Mouse (Mus musculus) kidney, embryonic 15.5 days (tissue): ENCODE results near the gene Dcaf4. TPM values are rescaled to one million over a fixed set of nuclear protein-coding genes. Genes with fewer than 3 reads are reported as not detected.

Experiments
- ATAC-seq: fragments of 200-750 bp; cut with Nextera tagmentation; replicated peaks from 2 replicates; pipeline ENCODE4 v1.8.0; 2017; ENCODE audit warnings: moderate TSS enrichment; ENCODE audit not compliant: low FRiP score
- H3K27ac ChIP-seq: fragments of 300-500 bp; sonication (generic); 2 replicates; pipeline ENCODE4 v1.5.1; 2015; ENCODE audit warnings: mild to moderate bottlenecking, inconsistent platforms
- H3K27me3 ChIP-seq: fragments of 300-500 bp; sonication (generic); 2 replicates; pipeline ENCODE4 v1.6.1; 2015; ENCODE audit warnings: inconsistent platforms
- H3K36me3 ChIP-seq: fragments of 300-500 bp; sonication (generic); 2 replicates; pipeline ENCODE4 v1.6.1; 2015; ENCODE audit warnings: inconsistent platforms
- H3K4me1 ChIP-seq: fragments of 300-500 bp; sonication (generic); 2 replicates; pipeline ENCODE4 v1.6.1; 2015; ENCODE audit warnings: inconsistent platforms
- H3K4me2 ChIP-seq: fragments of 300-500 bp; sonication (generic); 2 replicates; pipeline ENCODE4 v1.6.1; 2015; ENCODE audit warnings: moderate library complexity, mild to moderate bottlenecking, inconsistent platforms
- H3K4me3 ChIP-seq: fragments of 300-500 bp; sonication (generic); replicated peaks from 2 replicates; pipeline ENCODE4 v1.5.1; 2015; ENCODE audit warnings: mild to moderate bottlenecking, inconsistent platforms
- H3K9ac ChIP-seq: fragments of 300-500 bp; sonication (generic); 2 replicates; pipeline ENCODE4 v1.6.1; 2015; ENCODE audit warnings: mild to moderate bottlenecking, inconsistent platforms
- H3K9me3 ChIP-seq: fragments of 300-500 bp; sonication (generic); replicated peaks from 2 replicates; pipeline ENCODE4 v1.6.1; 2016; ENCODE audit warnings: inconsistent platforms
- WGBS: fragments of 180-500 bp; shearing (Covaris S2); methylation state at CpG from one replicate; pipeline ENCODE4 v1.1.7; 2015; ENCODE audit warnings: mixed read lengths; 5-methylcytosine and 5-hydroxymethylcytosine counted together
- polyA plus RNA-seq: library from polyadenylated mRNA; unstranded; fragments of >200 nt; fragmentation: Nextera tagmentation; extraction: Ambion mirVana; gene quantifications from 2 replicates; pipeline ENCODE4 v1.2.1, GENCODE M21; 2015

The Dcaf4 gene
- polyA plus RNA-seq, 1 experiment from 2014 or later, result 30.8 TPM

DNA sequence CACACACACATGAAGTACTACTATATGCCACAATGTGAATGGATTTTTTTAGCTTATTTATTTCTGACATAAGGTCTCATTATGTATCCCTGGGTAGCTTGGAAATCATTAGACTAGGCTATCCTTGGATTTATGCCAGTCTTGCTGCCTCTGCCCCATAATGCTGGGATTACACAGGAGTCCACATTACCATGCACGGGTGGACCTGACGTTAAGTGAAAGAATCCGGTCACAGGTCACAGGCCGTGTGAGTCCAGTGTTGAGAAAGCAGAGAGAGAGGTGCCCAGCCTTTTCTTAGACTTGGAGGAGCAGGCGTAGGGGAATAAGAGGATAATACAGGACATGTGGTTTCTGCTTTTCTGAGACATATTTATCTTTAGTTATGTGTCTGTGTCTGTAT, 21.0 kb upstream of the Dcaf4 start:
- no peaks in the 10 kb centered on the region for H3K9me3 ChIP-seq
- WGBS, result 45% methylated on average over 5 of the region's 5 CpGs
- ATAC-seq, result no peak
- H3K27ac ChIP-seq, result no peak overlapping the region
- no peaks in the 10 kb centered on the region for H3K36me3 ChIP-seq
- peaks cover 18% of the 10 kb centered on the region for H3K4me1 ChIP-seq
- H3K9ac ChIP-seq, result no peak overlapping the region
- no peak overlapping the region for H3K4me2 ChIP-seq
- H3K4me3 ChIP-seq, result no peak overlapping the region
- H3K27me3 ChIP-seq, result no peaks in the 10 kb centered on the region

DNA sequence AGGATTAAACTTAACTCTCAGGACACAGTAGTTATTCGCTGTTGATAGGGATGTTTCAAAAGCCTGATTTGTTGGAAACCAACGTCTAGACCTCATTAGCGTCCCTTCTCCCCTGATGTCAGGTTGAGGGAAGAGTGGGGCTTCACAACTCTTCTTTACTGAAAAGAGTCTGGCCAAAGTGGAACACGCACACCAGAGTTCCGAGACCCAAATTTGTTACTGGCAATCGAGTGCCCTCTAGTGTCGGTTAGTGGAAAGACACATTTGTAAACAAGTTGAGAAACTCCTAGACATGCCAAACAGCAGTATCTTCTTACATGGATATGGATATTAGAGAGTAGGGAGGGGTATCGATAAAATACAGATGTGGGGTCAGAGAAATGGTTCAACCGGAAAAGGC, 18.1 kb upstream of the Dcaf4 start:
- no peak overlapping the region for H3K27ac ChIP-seq
- no peaks in the 10 kb centered on the region for H3K27me3 ChIP-seq
- H3K36me3 ChIP-seq, result no peaks in the 10 kb centered on the region
- H3K4me2 ChIP-seq, result no peak overlapping the region
- peaks cover 9% of the 10 kb centered on the region for H3K4me1 ChIP-seq
- H3K4me3 ChIP-seq, result no peak overlapping the region
- H3K9ac ChIP-seq, result no peak overlapping the region
- ATAC-seq, result no peak
- 5% methylated on average over 9 of the region's 9 CpGs for WGBS
- no peaks in the 10 kb centered on the region for H3K9me3 ChIP-seq

DNA sequence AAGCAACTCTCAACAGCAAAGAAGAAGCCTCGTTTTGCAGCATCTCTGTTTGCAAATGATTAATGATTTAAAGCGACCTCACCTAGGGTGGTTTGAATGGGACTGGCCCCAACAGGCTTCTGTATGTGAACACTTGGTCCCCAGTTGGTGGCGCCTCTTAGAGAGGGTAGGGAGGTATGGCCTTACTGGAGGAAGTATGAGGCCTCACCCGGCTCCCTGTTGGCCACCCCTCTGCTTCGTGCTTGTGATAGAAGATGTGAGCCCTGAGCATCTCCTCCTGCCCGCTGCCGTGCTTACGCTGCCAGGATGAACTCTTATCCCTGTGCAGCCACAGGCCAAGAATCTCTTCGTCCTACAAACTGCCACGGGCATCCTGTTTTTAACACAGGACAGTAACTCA, 13.7 kb upstream of the Dcaf4 start:
- Histone ChIP-seq H3K4me3 (no peak overlapping the region), H3K36me3 (no peaks in the 10 kb centered on the region), H3K9ac (no peak overlapping the region), H3K27me3 (no peaks in the 10 kb centered on the region), H3K9me3 (no peaks in the 10 kb centered on the region), H3K27ac (no peak overlapping the region), H3K4me2 (no peak overlapping the region), H3K4me1 (no peaks in the 10 kb centered on the region)
- no peak for ATAC-seq
- 76% methylated on average over 10 of the region's 10 CpGs for WGBS

DNA sequence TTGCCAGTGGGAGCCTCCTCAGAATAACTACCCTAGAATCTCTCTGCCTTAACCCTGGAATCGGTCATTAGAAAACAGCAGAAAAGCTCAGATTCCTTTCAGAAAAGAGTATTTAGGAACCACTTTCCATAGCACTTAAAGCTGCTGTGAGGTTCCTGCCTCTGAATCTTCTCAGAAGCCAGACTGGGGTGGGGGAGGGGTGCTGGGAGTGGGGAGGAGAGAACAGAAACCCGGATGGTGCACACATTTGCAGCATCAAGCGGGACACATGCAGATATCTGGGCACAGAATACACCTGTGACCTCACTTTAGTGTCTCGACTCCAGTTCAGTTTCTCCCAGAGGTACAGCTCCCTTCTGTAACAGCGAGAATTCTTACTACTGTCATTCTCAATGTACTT, 9.7 kb upstream of the Dcaf4 start:
- H3K27ac ChIP-seq, result no peak overlapping the region
- no peak overlapping the region for H3K4me2 ChIP-seq
- no peaks in the 10 kb centered on the region for H3K36me3 ChIP-seq
- peaks cover 11% of the 10 kb centered on the region for H3K4me1 ChIP-seq
- no peaks in the 10 kb centered on the region for H3K9me3 ChIP-seq
- 75% methylated on average over 5 of the region's 5 CpGs for WGBS
- no peaks in the 10 kb centered on the region for H3K27me3 ChIP-seq
- no peak for ATAC-seq
- no peak overlapping the region for H3K4me3 ChIP-seq
- H3K9ac ChIP-seq, result no peak overlapping the region

DNA sequence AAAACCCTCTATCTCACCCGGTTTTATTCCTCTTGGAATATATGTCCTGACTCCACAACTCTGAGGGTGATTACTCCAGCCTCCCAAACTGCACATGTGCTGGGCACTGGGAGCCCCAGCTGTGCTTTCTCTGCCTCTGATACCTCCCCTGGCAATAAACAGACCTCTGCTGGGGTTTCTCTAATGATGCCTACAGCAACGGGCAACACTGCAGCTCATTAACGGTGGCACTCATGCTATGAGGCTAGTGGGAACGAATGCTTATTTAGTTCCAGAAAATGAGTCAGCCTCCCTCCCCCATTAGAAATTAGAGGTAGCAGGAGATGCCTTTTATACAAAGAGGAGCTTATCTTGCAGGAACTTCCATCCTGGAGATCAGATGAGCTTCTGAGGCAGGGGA, 7.5 kb upstream of the Dcaf4 start:
- H3K9me3 ChIP-seq, result no peaks in the 10 kb centered on the region
- 19% methylated on average over 4 of the region's 4 CpGs for WGBS
- no peak for ATAC-seq
- H3K27me3 ChIP-seq, result no peaks in the 10 kb centered on the region
- no peak overlapping the region for H3K27ac ChIP-seq
- no peak overlapping the region for H3K9ac ChIP-seq
- no peak overlapping the region for H3K4me2 ChIP-seq
- no peak overlapping the region for H3K4me3 ChIP-seq
- peaks cover 11% of the 10 kb centered on the region for H3K4me1 ChIP-seq
- no peaks in the 10 kb centered on the region for H3K36me3 ChIP-seq

DNA sequence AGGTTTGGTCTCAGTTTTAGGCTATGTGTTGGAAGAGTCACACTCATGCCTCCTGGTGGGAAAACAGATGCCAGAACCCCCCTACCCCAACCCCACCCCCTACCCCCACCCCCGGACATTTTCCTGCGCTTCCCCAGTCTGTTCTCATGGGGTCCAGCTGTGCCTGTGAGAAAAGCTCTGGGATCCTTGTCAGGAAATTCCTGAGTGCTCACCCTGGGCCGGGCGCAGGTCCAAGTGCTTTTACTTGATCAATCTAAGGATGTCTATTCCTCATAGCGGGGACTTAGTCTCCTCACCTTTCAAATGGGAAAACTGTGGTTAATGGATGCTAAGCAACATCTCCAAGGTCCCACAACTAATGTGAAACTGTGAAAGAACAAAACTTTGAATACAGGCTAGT, 7.1 kb upstream of the Dcaf4 start:
- WGBS, result 27% methylated on average over 5 of the region's 5 CpGs
- Histone ChIP-seq H3K27me3 (no peaks in the 10 kb centered on the region), H3K4me1 (peaks cover 11% of the 10 kb centered on the region), H3K9me3 (no peaks in the 10 kb centered on the region), H3K36me3 (no peaks in the 10 kb centered on the region), H3K27ac (no peak overlapping the region), H3K4me2 (no peak overlapping the region), H3K9ac (no peak overlapping the region), H3K4me3 (no peak overlapping the region)
- ATAC-seq, result no peak

- Histone ChIP-seq H3K4me2 (no peak overlapping the region), H3K4me3 (no peak overlapping the region), H3K27ac (no peak overlapping the region), H3K27me3 (no peaks in the 10 kb centered on the region), H3K9me3 (no peaks in the 10 kb centered on the region), H3K4me1 (peaks cover 11% of the 10 kb centered on the region), H3K36me3 (no peaks in the 10 kb centered on the region), H3K9ac (no peak overlapping the region)
- ATAC-seq, result no peak
- 61% methylated on average over 4 of the region's 4 CpGs for WGBS
Measured at GRCm38 (mm10) chr12:83514216-83514615, 6.0 kb upstream of the Dcaf4 start.

DNA sequence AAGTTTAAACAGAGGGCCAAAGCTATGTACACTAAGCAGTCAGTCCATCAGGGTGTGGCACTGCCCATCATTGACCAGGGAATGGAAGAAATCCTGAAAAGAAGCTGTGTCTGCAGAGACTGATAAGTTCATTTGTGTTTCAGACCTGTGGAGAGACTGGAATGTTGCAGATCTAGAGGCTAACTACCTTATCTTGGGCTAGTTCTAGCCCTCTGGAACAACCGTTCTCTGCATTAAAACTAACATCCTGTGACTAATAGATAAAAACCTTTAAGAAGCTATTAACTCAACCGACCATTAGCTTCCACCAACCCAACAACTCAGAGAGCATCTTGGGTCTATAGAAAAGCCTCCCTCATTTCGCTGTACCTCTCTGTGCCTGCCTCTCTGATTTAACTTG, 2.7 kb upstream of the Dcaf4 start:
- H3K9me3 ChIP-seq, result no peaks in the 10 kb centered on the region
- no peak overlapping the region for H3K27ac ChIP-seq
- H3K4me3 ChIP-seq, result no peak overlapping the region
- peaks cover 24% of the 10 kb centered on the region for H3K4me1 ChIP-seq
- no peaks in the 10 kb centered on the region for H3K27me3 ChIP-seq
- ATAC-seq, result no peak
- no peak overlapping the region for H3K9ac ChIP-seq
- no peak overlapping the region for H3K4me2 ChIP-seq
- no peaks in the 10 kb centered on the region for H3K36me3 ChIP-seq
- 74% methylated on average over 3 of the region's 3 CpGs for WGBS

DNA sequence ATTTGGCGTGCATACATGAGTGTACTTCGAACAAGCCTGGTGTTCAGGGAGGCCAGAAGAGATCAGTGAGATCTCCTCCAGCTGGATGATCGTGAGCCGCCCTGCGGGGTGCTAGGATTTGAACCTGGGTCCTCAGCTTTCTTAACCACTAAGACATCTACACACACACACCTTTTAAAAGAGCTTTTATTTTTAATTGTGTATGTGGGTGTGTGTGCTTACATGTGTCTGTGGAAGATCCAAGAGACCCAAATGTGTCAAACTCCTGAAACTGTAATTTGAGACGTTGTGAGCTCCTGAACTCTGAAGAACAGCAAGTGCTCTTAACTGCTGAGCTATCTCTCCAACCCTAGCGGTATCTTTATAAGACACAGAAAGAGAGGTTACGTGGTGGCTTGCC, 817 bp downstream of the Dcaf4 start:
- ATAC-seq, result no peak
- Histone ChIP-seq H3K9me3 (no peaks in the 10 kb centered on the region), H3K4me1 (peaks cover 19% of the 10 kb centered on the region)

GRCm38 (mm10) chr12:83523056-83523455, 2.8 kb downstream of the Dcaf4 start:
- H3K27me3 ChIP-seq, result no peaks in the 10 kb centered on the region
- no peak overlapping the region for H3K27ac ChIP-seq
- H3K9ac ChIP-seq, result no peak overlapping the region
- 86% methylated on average over 6 of the region's 6 CpGs for WGBS
- ATAC-seq, result no peak
- peaks cover 19% of the 10 kb centered on the region for H3K4me1 ChIP-seq
- H3K9me3 ChIP-seq, result no peaks in the 10 kb centered on the region
- no peak overlapping the region for H3K4me2 ChIP-seq
- no peak overlapping the region for H3K4me3 ChIP-seq
- peaks cover 6% of the 10 kb centered on the region; the same call in 1 of the 2 replicates for H3K36me3 ChIP-seq

More for the DNA sequence above, 817 bp downstream of the Dcaf4 start:
- no peaks in the 10 kb centered on the region for H3K27me3 ChIP-seq
- H3K36me3 ChIP-seq, result no peaks in the 10 kb centered on the region
- peak overlapping the region; percentile 79 for H3K4me3 ChIP-seq
- H3K27ac ChIP-seq, result peak overlapping the region; percentile 80; the same call in 1 of the 2 replicates
- H3K4me2 ChIP-seq, result peak overlapping the region; percentile 66
- WGBS, result 49% methylated on average over 8 of the region's 8 CpGs
- H3K9ac ChIP-seq, result peak overlapping the region; percentile 63; the same call in 1 of the 2 replicates

- no peak overlapping the region for H3K9ac ChIP-seq
- 63% methylated on average over 4 of the region's 4 CpGs for WGBS
- no peak overlapping the region for H3K4me2 ChIP-seq
- peaks cover 19% of the 10 kb centered on the region for H3K4me1 ChIP-seq
- H3K4me3 ChIP-seq, result no peak overlapping the region
- peaks cover 6% of the 10 kb centered on the region; the same call in 1 of the 2 replicates for H3K36me3 ChIP-seq
- H3K27me3 ChIP-seq, result no peaks in the 10 kb centered on the region
- ATAC-seq, result no peak
- H3K9me3 ChIP-seq, result no peaks in the 10 kb centered on the region
- H3K27ac ChIP-seq, result no peak overlapping the region
Measured at GRCm38 (mm10) chr12:83523892-83524291, 3.6 kb downstream of the Dcaf4 start.

DNA sequence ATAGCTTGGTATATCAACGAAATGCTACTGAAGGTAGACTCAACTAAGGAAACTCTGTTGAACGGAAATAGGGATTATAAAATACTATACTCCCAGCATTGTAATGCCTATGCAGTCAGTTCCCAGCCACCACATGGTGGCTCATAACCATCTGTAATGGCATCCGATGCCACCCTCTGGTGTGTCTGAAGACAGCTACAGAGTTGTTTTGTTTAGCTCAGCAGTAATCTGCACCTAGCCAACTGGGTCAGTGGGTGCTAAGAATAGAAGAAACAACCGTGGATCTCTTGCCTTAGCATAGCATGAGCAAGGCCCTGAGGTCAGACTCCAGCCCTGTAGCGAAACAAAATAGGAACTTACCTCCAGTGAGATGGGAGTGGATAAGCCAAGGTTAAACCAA, 4.1 kb downstream of the Dcaf4 start:
- 76% methylated on average over 5 of the region's 5 CpGs for WGBS
- no peak for ATAC-seq

GRCm38 (mm10) chr12:83525822-83526544, 5.7 kb downstream of the Dcaf4 start:
- H3K27ac ChIP-seq, result no peak overlapping the region
- peaks cover 16% of the 10 kb centered on the region; the same call in 1 of the 2 replicates for H3K36me3 ChIP-seq
- no peaks in the 10 kb centered on the region for H3K9me3 ChIP-seq
- H3K4me1 ChIP-seq, result peaks cover 17% of the 10 kb centered on the region
- WGBS, result 80% methylated on average over 18 of the region's 18 CpGs
- H3K27me3 ChIP-seq, result no peaks in the 10 kb centered on the region
- ATAC-seq, result no peak
- H3K9ac ChIP-seq, result no peak overlapping the region
- H3K4me2 ChIP-seq, result no peak overlapping the region
- no peak overlapping the region for H3K4me3 ChIP-seq

More for the DNA sequence above, 4.1 kb downstream of the Dcaf4 start:
- Histone ChIP-seq H3K9ac (no peak overlapping the region), H3K27me3 (no peaks in the 10 kb centered on the region), H3K4me3 (no peak overlapping the region), H3K9me3 (no peaks in the 10 kb centered on the region), H3K4me2 (no peak overlapping the region), H3K27ac (no peak overlapping the region), H3K4me1 (peaks cover 19% of the 10 kb centered on the region), H3K36me3 (peaks cover 6% of the 10 kb centered on the region; the same call in 1 of the 2 replicates)
